Mouse (Mus musculus) megakaryocyte progenitor cell, adult 5-6 weeks (primary cell): ENCODE data around the gene Ddn. TPM values are rescaled to one million over a fixed set of nuclear protein-coding genes. Genes with fewer than 3 reads are reported as not detected.
A peak's percentile ranks its signal among the peaks of the same experiment; 100 is the strongest.

Source experiments
- ATAC-seq: replicated peaks from 2 replicates; pipeline ENCODE4 v1.8.0; 2016; ENCODE audit warnings: mild to moderate bottlenecking, moderate TSS enrichment, inconsistent platforms; ENCODE audit not compliant: poor library complexity
- total RNA-seq, 2 experiments: library from RNA; stranded (forward) in 1 of 2; stranded (reverse) in 1 of 2; fragments of 157-497, 149-512 nt in 1 of 2; fragments of 200-1000 nt in 1 of 2; gene quantifications; 2 replicates each; pipeline versions ENCODE4 v1.2.3 to v1.2.4; 2015 to 2017

Gene Ddn
- total RNA-seq, 2 experiments from 2014 or later = under 0.01 TPM; not detected in 1

- ATAC-seq = peak; percentile 65
Measured at GRCm38 (mm10) chr15:98799396-98799795, 9.9 kb downstream of the Ddn start.

- no peak for ATAC-seq
Measured at GRCm38 (mm10) chr15:98798903-98799302, 10.4 kb downstream of the Ddn start.

GRCm38 (mm10) chr15:98797835-98798492, 11.3 kb downstream of the Ddn start:
- ATAC-seq = no peak

GRCm38 (mm10) chr15:98796803-98797595, 12.3 kb downstream of the Ddn start:
- ATAC-seq = no peak

GRCm38 (mm10) chr15:98793141-98793698, 16.1 kb downstream of the Ddn start:
- no peak for ATAC-seq

GRCm38 (mm10) chr15:98792233-98793020, 16.9 kb downstream of the Ddn start:
- ATAC-seq = no peak

- no peak for ATAC-seq
Measured at GRCm38 (mm10) chr15:98791771-98792170, 17.5 kb downstream of the Ddn start.

GRCm38 (mm10) chr15:98791221-98791620, 18.1 kb downstream of the Ddn start:
- no peak for ATAC-seq

GRCm38 (mm10) chr15:98790761-98791160, 18.5 kb downstream of the Ddn start:
- no peak for ATAC-seq

- ATAC-seq = no peak
Measured at GRCm38 (mm10) chr15:98789661-98790535, 19.4 kb downstream of the Ddn start, which contains the start of gene Wnt1. Gene Wnt1, plus strand, starts transcription at chr15:98789857.

- ATAC-seq = peak; percentile 54
Measured at GRCm38 (mm10) chr15:98788972-98789660, 20.2 kb downstream of the Ddn start.

- ATAC-seq = 0 out of 2 replicates have a peak, but pooled peaks have one; percentile 41
Measured at GRCm38 (mm10) chr15:98787930-98788329, 21.4 kb downstream of the Ddn start.

- ATAC-seq = peak; percentile 59
Measured at GRCm38 (mm10) chr15:98785744-98786143, 23.5 kb downstream of the Ddn start.

- ATAC-seq = no peak
Measured at GRCm38 (mm10) chr15:98781166-98781565, 28.1 kb downstream of the Ddn start.

GRCm38 (mm10) chr15:98780573-98780972, 28.7 kb downstream of the Ddn start:
- ATAC-seq = peak; percentile 35; the same call in 1 of the 2 replicates

- ATAC-seq = no peak
Measured at GRCm38 (mm10) chr15:98780075-98780474, 29.2 kb downstream of the Ddn start.

- 0 out of 2 replicates have a peak, but pooled peaks have one; percentile 15 for ATAC-seq
Measured at GRCm38 (mm10) chr15:98778806-98779205, 30.5 kb downstream of the Ddn start.

- ATAC-seq = no peak
Measured at GRCm38 (mm10) chr15:98778191-98778770, 31.0 kb downstream of the Ddn start.

- ATAC-seq = no peak
Measured at GRCm38 (mm10) chr15:98777762-98778161, 31.5 kb downstream of the Ddn start, which contains the start of gene Wnt10b. Gene Wnt10b, minus strand, starts transcription at chr15:98778150.
